Mouse (Mus musculus): ENCODE measurements around the gene Slc12a3. TPM values are rescaled to one million over a fixed set of nuclear protein-coding genes. Genes with fewer than 3 reads are reported as not detected.

Gene Slc12a3
- total RNA-seq, 1 experiment from 2014 or later, result not detected

- peak; percentile 9 to 27; a peak in 1 of 4 replicates for ATAC-seq (replicated peaks in 1 of 2; ENCODE audit: insufficient read depth in 1 of 2, low FRiP score in 2 of 2, low TSS enrichment in 1 of 2, low read depth in 1 of 2, poor library complexity in 2 of 2, severe bottlenecking in 2 of 2)
Measured at GRCm38 (mm10) chr8:94415218-94415617, 86.2 kb downstream of the Slc12a3 start.

Other genes starting within 250 kb of the Slc12a3 start
- 6.6 and 12.6 TPM in 2 replicates for gene Bbs2, start 230.3 kb upstream of the Slc12a3 start, total RNA-seq (2017)
- gene Mt4, start 192.0 kb upstream of the Slc12a3 start, total RNA-seq (2017), result not detected in 2 replicates
- not detected in 2 replicates for gene Mt3, start 176.6 kb upstream of the Slc12a3 start, total RNA-seq (2017)
- gene Mt2, start 156.5 kb upstream of the Slc12a3 start, total RNA-seq (2017), result 4.9 and 52.7 TPM in 2 replicates
- gene Mt1, start 150.1 kb upstream of the Slc12a3 start, total RNA-seq (2017), result 19.3 and 81.7 TPM in 2 replicates
- gene Nup93, start 114.6 kb upstream of the Slc12a3 start, total RNA-seq (2017), result 29.3 and 31.3 TPM in 2 replicates
- gene Herpud1, start 57.2 kb downstream of the Slc12a3 start, total RNA-seq (2017), result 74.5 and 93.6 TPM in 2 replicates
- 62.6 and 97.6 TPM in 2 replicates for gene Nlrc5, start 105.2 kb downstream of the Slc12a3 start, total RNA-seq (2017)
- 89.6 and 108 TPM in 2 replicates for gene Cpne2, start 203.8 kb downstream of the Slc12a3 start, total RNA-seq (2017)

Data from hematopoietic stem cell, adult 5-6 weeks (primary cell).